Mouse (Mus musculus) gastrocnemius, postnatal 36 days (tissue): ENCODE data around the gene Kdm5b. TPM values are rescaled to one million over a fixed set of nuclear protein-coding genes. Genes with fewer than 3 reads are reported as not detected.

Source experiments
- DNase-seq, 2 experiments: peaks; one replicate each; pipeline ENCODE4 v3.0.0; 2022
- intact Hi-C: fragments of 180-260 bp; cut with DNase I; formaldehyde crosslinking; loops from one replicate; pipeline ENCODE4 v1.15.1; 2025
- total RNA-seq, 2 experiments: library from RNA; stranded (reverse); gene quantifications; 2 replicates each; pipeline ENCODE4 v1.2.3; 2021

Gene Kdm5b
- total RNA-seq, 2 experiments from 2014 or later = 9.2 to 11.1 TPM

GRCm38 (mm10) chr1:134577384-134578120, 17.6 kb downstream of the Kdm5b start:
- DNase-seq = no peak
- intact Hi-C loops = no loop called here

GRCm38 (mm10) chr1:134580796-134581195, 20.8 kb downstream of the Kdm5b start:
- intact Hi-C loops = no loop called here
- no peak for DNase-seq

- intact Hi-C loops = no loop called here
- no peak for DNase-seq
Measured at GRCm38 (mm10) chr1:134583560-134583959, 23.6 kb downstream of the Kdm5b start.

GRCm38 (mm10) chr1:134589676-134590075, 29.7 kb downstream of the Kdm5b start:
- intact Hi-C loops = loop anchor here (5.0 to 10.0 kb wide), 2 partner anchors 72 to 225 kb away; partner anchors contain the start of gene Tmem183a

GRCm38 (mm10) chr1:134591773-134592172, 31.8 kb downstream of the Kdm5b start:
- intact Hi-C loops = loop anchor here (5.0 to 10.0 kb wide), 2 partner anchors 74 to 227 kb away; partner anchors contain the start of gene Tmem183a
- DNase-seq = no peak

More at GRCm38 (mm10) chr1:134589676-134590075, 29.7 kb downstream of the Kdm5b start:
- DNase-seq = no peak

- intact Hi-C loops = loop anchor here (10.0 kb wide), 1 partner anchor 233 kb away; the partner anchor contains the start of gene Tmem183a
- no peak for DNase-seq
Measured at GRCm38 (mm10) chr1:134597339-134598054, 37.5 kb downstream of the Kdm5b start.

- intact Hi-C loops = no loop called here
- DNase-seq = no peak
Measured at GRCm38 (mm10) chr1:134604086-134604485, 44.1 kb downstream of the Kdm5b start.

GRCm38 (mm10) chr1:134605670-134606069, 45.7 kb downstream of the Kdm5b start:
- no peak for DNase-seq
- intact Hi-C loops = loop anchor here (5.0 kb wide), 1 partner anchor 88 kb away; no protein-coding TSS in a partner anchor

GRCm38 (mm10) chr1:134606381-134606780, 46.4 kb downstream of the Kdm5b start:
- DNase-seq = no peak
- intact Hi-C loops = loop anchor here (5.0 kb wide), 1 partner anchor 89 kb away; no protein-coding TSS in a partner anchor

- DNase-seq = no peak
- intact Hi-C loops = loop anchor here (5.0 kb wide), 1 partner anchor 90 kb away; no protein-coding TSS in a partner anchor
Measured at GRCm38 (mm10) chr1:134607279-134607678, 47.3 kb downstream of the Kdm5b start.

- no peak for DNase-seq
- intact Hi-C loops = loop anchor here (5.0 kb wide), 1 partner anchor 92 kb away; no protein-coding TSS in a partner anchor
Measured at GRCm38 (mm10) chr1:134609172-134609571, 49.2 kb downstream of the Kdm5b start.

- intact Hi-C loops = no loop called here
- no peak for DNase-seq
Measured at GRCm38 (mm10) chr1:134614554-134614953, 54.6 kb downstream of the Kdm5b start.

GRCm38 (mm10) chr1:134614988-134615387, 55.0 kb downstream of the Kdm5b start:
- no peak for DNase-seq
- intact Hi-C loops = no loop called here

- intact Hi-C loops = no loop called here
Measured at GRCm38 (mm10) chr1:134617656-134618055, 57.7 kb downstream of the Kdm5b start.

GRCm38 (mm10) chr1:134625325-134625724, 65.4 kb downstream of the Kdm5b start:
- intact Hi-C loops = no loop called here
- no peak for DNase-seq

More at GRCm38 (mm10) chr1:134617656-134618055, 57.7 kb downstream of the Kdm5b start:
- DNase-seq = no peak

GRCm38 (mm10) chr1:134629455-134629854, 69.5 kb downstream of the Kdm5b start:
- intact Hi-C loops = no loop called here

GRCm38 (mm10) chr1:134634296-134634695, 74.3 kb downstream of the Kdm5b start:
- intact Hi-C loops = no loop called here
- DNase-seq = no peak

More at GRCm38 (mm10) chr1:134629455-134629854, 69.5 kb downstream of the Kdm5b start:
- no peak for DNase-seq

GRCm38 (mm10) chr1:134636245-134636644, 76.3 kb downstream of the Kdm5b start:
- no peak for DNase-seq
- intact Hi-C loops = no loop called here

- no peak for DNase-seq
- intact Hi-C loops = no loop called here
Measured at GRCm38 (mm10) chr1:134636684-134637083, 76.7 kb downstream of the Kdm5b start.

GRCm38 (mm10) chr1:134638041-134638440, 78.1 kb downstream of the Kdm5b start:
- intact Hi-C loops = no loop called here
- DNase-seq = no peak

GRCm38 (mm10) chr1:134638522-134638921, 78.6 kb downstream of the Kdm5b start:
- peak in 1 of 2 experiments; percentile 30 for DNase-seq
- intact Hi-C loops = no loop called here
